Mouse (Mus musculus): ENCODE measurements at regions not wholly inside any gene's neighbourhood (a gene's known extent, or its start where the extent isn't known, plus 50 kb on each side); places are given as distances from the start of the nearest gene placed in this dataset.

GRCm38 (mm10) chr1:164564847-164565246 is 106.7 kb upstream of the Atp1b1 start:
- no peak for TF ChIP-seq CTCF (IDR thresholded peaks at IDR 0.05; ENCODE audit: low read depth)
- no peak for TF ChIP-seq EP300 (IDR thresholded peaks at IDR 0.05; ENCODE audit: low read depth)
